Mouse (Mus musculus): ENCODE results near the gene Kremen1. TPM values are rescaled to one million over a fixed set of nuclear protein-coding genes. Genes with fewer than 3 reads are reported as not detected.

Kremen1 gene
- total RNA-seq, 2 experiments from 2014 or later, result 14.7 to 14.8 TPM

DNA sequence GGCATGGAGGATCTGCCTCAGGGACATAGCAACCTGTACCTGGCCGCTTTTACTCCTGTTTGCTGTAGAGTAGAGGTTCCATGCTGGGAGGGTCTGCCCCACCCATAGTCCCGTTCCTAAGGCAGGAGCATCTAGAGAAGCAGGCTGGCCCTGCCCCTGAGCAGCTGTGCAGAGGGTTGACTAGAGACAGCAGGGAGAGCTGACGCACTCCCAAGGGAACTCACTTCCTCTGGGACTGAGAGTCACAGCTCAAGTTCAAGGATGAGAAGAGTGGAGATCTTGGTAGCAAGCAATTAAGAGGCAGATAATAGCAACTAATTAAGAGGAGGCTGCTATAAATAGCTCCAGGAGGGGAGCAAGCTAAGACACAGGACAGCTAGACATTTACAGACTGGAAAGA is 88.5 kb downstream of the Kremen1 start:
- Histone ChIP-seq H3K27ac (no peak overlapping the region), H3K4me3 (no peak overlapping the region)
- no peak for TF ChIP-seq CTCF (conservative IDR thresholded peaks at IDR 0.05)
- no peak for DNase-seq (ENCODE audit: low spot score in 2 of 2)

DNA sequence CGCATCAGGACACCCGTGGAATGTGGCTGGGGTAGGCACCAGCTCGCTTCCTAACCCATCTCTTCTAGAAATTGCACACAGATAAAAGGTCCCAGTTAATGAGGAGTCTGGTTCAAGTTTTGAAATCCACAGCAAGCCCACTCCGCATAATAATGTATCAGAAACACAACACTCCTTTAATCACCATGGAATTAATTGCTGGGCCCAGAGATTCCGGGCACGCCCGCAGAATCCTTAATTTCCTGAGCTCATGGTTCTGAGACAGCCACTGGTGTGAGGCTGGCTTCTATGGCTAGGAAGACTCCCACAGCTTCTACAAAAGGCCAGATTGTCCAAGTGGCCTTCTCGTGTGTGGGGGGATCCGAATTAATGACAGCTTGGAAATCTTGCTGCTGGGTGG is 94.0 kb downstream of the Kremen1 start:
- peak in 1 of 2 experiments; percentile 47 for DNase-seq (ENCODE audit: low spot score in 2 of 2)
- no peak for TF ChIP-seq CTCF (conservative IDR thresholded peaks at IDR 0.05)
- Histone ChIP-seq H3K27ac (peak overlapping the region; percentile 80), H3K4me3 (no peak overlapping the region)

DNA sequence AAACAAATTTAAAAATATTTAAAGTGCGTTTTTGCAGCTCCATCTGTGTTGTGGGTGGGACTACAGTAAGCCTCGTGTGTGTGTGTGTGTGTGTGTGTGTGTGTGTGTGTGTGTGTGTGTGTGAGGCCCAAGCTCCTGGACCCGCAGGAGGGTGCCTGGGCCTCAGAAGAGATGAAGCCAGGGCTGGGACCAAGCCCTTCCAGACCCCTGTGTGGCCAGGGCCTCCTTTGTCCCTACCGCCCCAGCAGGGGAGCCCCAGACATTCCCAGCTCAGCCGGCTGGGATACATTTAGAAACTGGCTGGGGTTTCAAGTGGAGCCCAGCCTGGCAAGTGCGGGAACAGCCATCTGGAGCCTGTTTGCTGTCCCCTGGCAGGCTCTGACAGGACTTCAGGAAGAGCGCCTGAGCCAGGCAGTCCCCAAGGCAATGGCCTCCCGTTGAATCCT is 95.9 kb downstream of the Kremen1 start:
- peak overlapping the region; percentile 80 for H3K27ac ChIP-seq
- no peak overlapping the region for H3K4me3 ChIP-seq
- peak; percentile 66 to 77 for DNase-seq (ENCODE audit: low spot score in 2 of 2)
- peak; percentile 30 for TF ChIP-seq CTCF (conservative IDR thresholded peaks at IDR 0.05)

- H3K27ac ChIP-seq, result no peak overlapping the region
- no peak for DNase-seq (ENCODE audit: low spot score in 2 of 2)
- no peak for TF ChIP-seq CTCF (conservative IDR thresholded peaks at IDR 0.05)
- no peak overlapping the region for H3K4me3 ChIP-seq
Observed at GRCm38 (mm10) chr11:5164310-5164709, 97.0 kb downstream of the Kremen1 start.

GRCm38 (mm10) chr11:5163421-5163820 is 97.9 kb downstream of the Kremen1 start:
- no peak for DNase-seq (ENCODE audit: low spot score in 2 of 2)
- Histone ChIP-seq H3K4me3 (no peak overlapping the region), H3K27ac (no peak overlapping the region)
- TF ChIP-seq CTCF (conservative IDR thresholded peaks at IDR 0.05), result no peak

GRCm38 (mm10) chr11:5160722-5161485 is 100.5 kb downstream of the Kremen1 start:
- Histone ChIP-seq H3K4me3 (no peak overlapping the region), H3K27ac (no peak overlapping the region)
- DNase-seq (ENCODE audit: low spot score in 2 of 2), result peak in 1 of 2 experiments; percentile 58
- TF ChIP-seq CTCF (conservative IDR thresholded peaks at IDR 0.05), result peak; percentile 78

DNA sequence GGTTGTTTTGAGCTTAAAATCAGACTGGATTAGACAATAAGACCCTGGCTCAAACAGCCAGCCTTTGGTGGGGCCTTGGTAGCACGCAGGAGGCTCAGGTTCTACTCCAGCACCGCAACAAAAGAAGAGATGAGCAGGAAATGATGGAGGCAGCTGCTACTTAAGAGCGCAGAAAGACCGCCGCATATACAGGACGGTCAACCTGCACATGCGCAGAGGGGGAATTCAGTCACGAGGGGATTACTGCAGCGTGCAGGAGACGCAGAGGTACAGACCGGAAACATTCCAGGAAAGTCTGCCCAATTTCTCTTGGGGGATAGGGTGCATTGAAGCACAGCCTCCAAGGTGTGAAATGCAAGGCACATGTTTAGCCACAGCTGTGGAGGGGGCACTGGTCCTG is 103.3 kb downstream of the Kremen1 start:
- H3K27ac ChIP-seq, result no peak overlapping the region
- TF ChIP-seq CTCF (conservative IDR thresholded peaks at IDR 0.05), result no peak
- H3K4me3 ChIP-seq, result no peak overlapping the region
- DNase-seq (ENCODE audit: low spot score in 2 of 2), result no peak

- Histone ChIP-seq H3K27ac (peak overlapping the region; percentile 23; the same call in 1 of the 2 replicates), H3K4me3 (no peak overlapping the region)
- DNase-seq (ENCODE audit: low spot score in 2 of 2), result no peak
- TF ChIP-seq CTCF (conservative IDR thresholded peaks at IDR 0.05), result no peak
Observed at GRCm38 (mm10) chr11:5154961-5155805, 106.2 kb downstream of the Kremen1 start.

DNA sequence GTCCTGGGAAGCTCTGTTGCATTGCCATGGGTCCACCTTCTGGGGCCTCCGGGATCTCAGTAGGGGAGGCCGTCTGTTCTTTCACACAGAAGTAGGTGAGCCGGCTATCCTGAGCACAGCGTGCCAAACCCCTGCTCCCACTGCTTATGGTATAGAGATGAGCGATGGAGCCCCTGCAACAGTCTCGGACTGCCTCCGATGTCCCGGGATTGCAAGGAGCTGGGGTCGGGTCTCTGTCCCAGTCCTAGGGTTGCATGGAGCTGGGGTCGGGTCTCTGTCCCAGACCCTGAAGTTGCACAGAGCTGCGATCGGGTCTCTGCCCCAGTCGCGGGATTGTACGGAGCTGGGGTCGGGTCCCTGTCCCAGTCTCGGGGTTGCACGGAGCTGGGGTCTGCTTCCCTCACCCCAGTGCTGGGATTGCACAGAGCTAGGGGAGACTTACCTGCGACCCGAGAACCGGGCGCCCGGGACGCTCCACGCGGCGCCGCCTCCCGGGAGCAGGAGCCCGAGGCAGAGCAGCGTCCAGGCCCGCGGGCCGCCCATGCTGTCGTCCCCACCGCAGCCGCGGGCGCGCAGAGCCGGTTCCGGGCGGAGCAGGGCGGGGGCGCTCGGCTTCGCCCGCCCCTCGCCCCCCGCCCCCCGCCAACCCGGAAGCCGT is 109.5 kb downstream of the Kremen1 start, which contains the start of gene Emid1:
Gene Emid1 (minus strand): TSS at position 578 of the 658 bp plus-strand sequence.
- no peak for TF ChIP-seq CTCF (conservative IDR thresholded peaks at IDR 0.05)
- H3K4me3 ChIP-seq, result peak within 1 kb of the TSS; percentile 38
- no peak for DNase-seq (ENCODE audit: low spot score in 2 of 2)
- H3K27ac ChIP-seq, result peak within 1 kb of the TSS; percentile 51; the same call in 1 of the 2 replicates

DNA sequence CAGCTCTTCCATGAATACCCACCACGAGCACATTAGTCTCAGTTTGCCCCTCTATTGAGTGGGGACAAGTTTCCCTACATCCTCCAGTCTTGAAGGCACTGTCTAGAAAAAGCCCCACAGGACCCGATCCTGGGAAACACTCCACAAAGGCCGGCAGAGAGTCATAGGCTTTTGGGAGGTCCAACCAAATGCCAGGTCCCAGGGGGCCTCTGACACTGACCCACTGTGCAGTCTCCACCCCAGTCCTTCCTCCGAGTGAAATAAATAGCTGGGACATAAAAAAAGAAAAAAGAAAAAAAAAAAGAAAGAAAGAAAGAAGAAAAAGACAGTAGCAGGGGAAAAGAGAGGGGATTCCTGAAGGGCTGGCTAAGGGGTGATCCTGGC is 110.1 kb downstream of the Kremen1 start:
- no peak for TF ChIP-seq CTCF (conservative IDR thresholded peaks at IDR 0.05)
- DNase-seq (ENCODE audit: low spot score in 2 of 2), result no peak
- Histone ChIP-seq H3K4me3 (peak overlapping the region; percentile 38; the same call in 1 of the 2 replicates), H3K27ac (no peak overlapping the region)

- Histone ChIP-seq H3K27ac (no peak overlapping the region), H3K4me3 (no peak overlapping the region)
- TF ChIP-seq CTCF (conservative IDR thresholded peaks at IDR 0.05), result no peak
- DNase-seq (ENCODE audit: low spot score in 2 of 2), result no peak
Observed at GRCm38 (mm10) chr11:5150416-5151246, 110.7 kb downstream of the Kremen1 start.

DNA sequence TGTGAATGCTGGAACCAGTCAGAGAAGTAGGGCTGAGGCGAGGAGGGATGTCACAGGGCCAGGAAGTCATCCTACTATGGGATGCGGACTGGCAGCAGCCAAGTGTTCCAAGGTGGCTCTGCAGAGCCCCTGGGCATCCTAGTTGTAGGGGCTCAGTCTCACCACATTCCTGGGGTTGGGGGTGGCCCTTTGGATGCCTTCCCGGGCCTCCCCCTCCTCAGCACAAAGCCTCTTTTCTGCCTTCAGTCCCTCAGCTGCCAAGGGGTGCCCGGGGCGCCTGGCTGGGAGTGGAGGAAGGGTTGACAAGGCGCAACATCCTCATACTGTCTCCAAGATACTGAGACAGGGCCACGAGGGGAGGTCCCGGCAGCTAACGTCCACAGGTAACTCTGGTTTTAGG is 111.4 kb downstream of the Kremen1 start:
- no peak for TF ChIP-seq CTCF (conservative IDR thresholded peaks at IDR 0.05)
- no peak for DNase-seq (ENCODE audit: low spot score in 2 of 2)
- no peak overlapping the region; the same call in 1 of the 2 replicates for H3K27ac ChIP-seq
- no peak overlapping the region for H3K4me3 ChIP-seq
